Mouse (Mus musculus): ENCODE results near the gene Tex14.
A peak's percentile ranks its signal among the peaks of the same experiment; 100 is the strongest.

Gene Tex14

GRCm38 (mm10) chr11:87571361-87571950, 166.6 kb downstream of the Tex14 start:
- no peak for DNase-seq (ENCODE audit: low read depth, low spot score)

DNA sequence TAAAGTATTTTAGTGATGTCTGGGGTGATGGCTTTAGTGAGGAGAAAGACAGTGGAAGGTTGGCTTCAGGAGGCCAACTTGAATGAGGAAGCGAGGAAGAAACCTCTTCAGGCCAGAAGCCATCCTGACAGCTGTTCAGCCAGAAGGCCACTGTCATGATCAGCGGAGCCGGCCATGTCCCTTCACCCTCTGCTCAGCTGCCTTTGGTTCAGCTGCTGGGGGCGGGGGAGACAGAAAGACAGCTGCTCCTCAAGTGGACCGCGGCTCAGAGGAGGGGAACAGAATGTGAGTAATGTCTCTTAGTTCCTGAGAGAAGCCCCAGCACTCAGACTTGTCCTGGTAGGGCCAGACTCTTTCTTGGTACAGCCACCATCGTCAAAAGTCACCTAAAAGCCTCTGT, 168.9 kb downstream of the Tex14 start:
- DNase-seq (ENCODE audit: low read depth, low spot score), result no peak

- DNase-seq (ENCODE audit: low read depth, low spot score), result no peak
These were observed 169.8 kb downstream of the Tex14 start for GRCm38 (mm10) chr11:87574520-87575180.

DNA sequence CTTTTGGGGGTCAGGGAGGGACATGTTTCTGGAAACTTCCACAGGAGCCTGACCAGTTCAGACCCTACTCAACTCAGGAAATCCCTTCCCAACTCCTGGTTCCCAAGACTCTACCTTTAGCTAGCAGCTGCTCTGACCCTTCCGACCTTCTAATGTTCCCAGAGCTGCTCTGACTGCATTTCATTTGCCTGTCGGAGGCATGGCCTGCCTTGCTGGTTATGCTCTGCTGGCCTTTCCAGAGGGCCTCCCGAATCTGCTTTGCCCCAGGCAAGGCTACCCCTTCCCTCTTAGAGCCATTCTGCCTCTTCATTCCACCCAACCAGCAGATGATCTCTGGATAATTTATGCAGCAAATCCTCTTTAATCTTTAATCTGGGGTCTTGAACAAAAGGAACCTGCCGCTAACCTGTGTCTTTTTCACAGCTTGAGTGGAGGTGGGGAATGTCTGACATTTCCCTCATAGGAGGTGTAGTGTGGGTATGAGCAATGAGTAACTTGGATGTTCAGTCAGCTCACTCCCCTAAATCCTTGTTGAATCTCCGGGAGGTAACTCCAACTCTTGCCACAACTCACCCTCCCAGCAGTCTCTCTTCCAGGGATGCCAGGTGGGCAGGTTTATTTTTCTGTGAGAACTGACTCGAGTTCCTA, 172.9 kb downstream of the Tex14 start:
- DNase-seq (ENCODE audit: low read depth, low spot score), result no peak

- no peak for DNase-seq (ENCODE audit: low read depth, low spot score)
These were observed 173.5 kb downstream of the Tex14 start for GRCm38 (mm10) chr11:87578249-87578962.

- DNase-seq (ENCODE audit: low read depth, low spot score), result no peak
These were observed 174.2 kb downstream of the Tex14 start for GRCm38 (mm10) chr11:87578963-87579601.

DNA sequence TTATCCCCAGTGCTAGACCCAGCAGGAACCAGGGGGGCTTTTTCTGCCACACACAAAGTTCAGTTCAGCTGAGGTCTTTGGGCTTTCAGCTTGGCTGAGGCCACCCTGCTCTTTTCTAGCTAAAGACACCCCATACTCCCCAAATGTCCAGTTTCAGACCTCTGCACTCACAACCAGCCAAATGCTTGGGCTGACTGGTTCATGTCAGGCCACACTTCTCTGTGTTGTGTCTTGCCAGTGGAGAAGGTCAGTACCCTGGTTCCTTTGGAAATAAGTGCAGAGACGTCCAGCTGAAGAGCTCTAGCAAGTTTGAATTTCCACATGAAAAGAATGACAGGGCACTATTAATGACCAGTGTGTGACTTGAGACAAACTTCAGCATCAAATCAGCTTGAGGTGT, 174.8 kb downstream of the Tex14 start:
- DNase-seq (ENCODE audit: low read depth, low spot score), result no peak

DNA sequence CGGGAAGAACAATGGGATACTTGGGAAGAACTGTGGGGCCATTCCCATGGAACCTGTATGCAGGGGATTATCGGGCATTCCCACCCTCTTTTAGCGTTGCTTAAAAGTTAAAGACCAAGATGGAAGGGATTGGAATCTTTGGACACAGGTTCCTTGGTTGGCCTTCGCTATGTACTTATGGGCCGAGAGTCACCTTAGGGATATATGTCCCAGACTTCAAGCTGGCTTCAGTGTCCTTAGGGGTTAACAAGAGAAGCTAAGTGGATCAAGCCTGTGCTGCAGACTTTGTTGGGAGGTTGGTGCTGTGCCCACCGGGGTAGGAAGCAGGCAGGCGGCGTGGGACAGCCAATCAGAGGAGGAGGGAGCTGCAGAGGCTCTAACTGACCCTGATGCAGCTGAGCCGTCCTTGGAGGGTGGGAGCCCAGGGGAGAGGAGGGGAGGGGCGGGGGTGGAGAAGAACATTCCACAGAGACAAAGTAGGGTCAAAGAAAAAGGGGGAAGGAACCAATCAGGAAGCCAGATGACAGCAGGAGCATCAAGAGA, 175.7 kb downstream of the Tex14 start:
- DNase-seq (ENCODE audit: low read depth, low spot score), result no peak

GRCm38 (mm10) chr11:87581161-87581865, 176.4 kb downstream of the Tex14 start:
- no peak for DNase-seq (ENCODE audit: low read depth, low spot score)

DNA sequence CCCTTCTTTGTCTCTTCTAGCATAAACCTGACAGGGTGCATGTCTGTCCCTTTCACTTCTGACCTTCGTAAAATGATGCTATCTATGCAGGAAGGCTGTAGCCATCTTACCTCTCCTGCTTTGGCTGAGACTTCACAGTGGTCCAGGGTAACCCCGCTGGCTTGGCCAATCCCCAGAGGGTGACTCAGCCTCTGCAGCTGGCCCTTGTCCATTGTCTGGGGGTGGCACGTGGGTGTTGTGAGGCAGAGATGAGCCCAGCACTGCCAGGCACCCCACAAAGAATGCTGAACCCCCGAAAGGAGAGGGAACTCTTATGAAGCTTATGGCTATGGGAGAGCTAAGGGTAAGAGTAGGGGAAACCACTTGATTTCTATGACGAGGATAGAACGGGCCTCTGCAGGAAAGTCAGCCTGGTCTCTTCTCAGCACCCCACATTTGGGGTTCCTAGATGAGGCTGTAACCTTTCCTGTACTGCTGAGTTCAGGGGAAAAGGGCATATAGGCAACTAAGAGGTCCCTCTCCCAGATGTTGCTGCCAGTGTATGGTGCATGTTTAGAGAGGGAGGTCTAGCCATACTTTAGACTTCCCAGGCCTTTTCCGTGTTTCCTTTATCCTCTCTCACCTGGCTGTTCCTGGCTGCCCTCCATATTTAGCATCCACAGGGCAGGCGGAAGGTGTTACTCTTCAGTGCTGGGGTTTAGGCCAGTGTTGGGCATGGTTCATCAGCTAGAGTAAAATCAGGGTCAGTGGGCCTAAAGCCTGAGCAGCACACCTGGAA, 177.3 kb downstream of the Tex14 start:
- no peak for DNase-seq (ENCODE audit: low read depth, low spot score)

DNA sequence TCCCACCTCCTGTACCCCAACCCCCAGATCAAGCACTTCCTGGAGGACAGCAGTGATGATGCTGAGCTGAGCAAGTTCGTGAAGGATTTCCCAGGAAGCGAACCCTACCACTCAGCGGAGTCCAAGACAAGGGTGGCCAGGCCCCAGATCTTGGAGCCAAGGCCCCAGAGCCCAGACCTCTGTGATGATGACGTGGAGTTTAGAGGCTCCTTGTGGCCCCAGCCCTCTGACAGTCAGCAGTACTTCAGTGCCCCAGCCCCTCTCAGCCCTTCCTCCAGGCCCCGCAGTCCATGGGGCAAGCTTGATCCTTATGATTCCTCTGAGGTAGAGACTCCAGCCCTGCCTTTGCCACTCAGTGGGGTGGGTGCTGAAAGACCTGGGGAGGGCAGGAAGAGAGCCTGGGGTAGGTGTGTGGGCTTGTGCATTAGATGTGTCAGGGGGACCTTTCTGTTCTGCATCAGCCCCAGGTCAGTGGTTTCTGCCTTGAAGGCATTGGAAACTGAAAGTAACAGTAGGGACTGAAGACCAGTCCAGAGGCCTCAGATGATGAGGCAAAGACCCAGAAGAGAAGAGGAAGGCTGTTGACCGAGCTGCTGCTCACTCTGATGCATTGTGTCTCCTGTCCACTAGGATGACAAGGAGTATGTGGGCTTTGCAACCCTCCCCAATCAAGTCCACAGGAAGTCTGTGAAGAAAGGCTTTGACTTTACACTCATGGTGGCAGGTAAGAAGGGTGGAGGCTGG, 178.6 kb downstream of the Tex14 start:
- no peak for DNase-seq (ENCODE audit: low read depth, low spot score)

GRCm38 (mm10) chr11:87584711-87585505, 180.0 kb downstream of the Tex14 start:
- DNase-seq (ENCODE audit: low read depth, low spot score), result no peak

DNA sequence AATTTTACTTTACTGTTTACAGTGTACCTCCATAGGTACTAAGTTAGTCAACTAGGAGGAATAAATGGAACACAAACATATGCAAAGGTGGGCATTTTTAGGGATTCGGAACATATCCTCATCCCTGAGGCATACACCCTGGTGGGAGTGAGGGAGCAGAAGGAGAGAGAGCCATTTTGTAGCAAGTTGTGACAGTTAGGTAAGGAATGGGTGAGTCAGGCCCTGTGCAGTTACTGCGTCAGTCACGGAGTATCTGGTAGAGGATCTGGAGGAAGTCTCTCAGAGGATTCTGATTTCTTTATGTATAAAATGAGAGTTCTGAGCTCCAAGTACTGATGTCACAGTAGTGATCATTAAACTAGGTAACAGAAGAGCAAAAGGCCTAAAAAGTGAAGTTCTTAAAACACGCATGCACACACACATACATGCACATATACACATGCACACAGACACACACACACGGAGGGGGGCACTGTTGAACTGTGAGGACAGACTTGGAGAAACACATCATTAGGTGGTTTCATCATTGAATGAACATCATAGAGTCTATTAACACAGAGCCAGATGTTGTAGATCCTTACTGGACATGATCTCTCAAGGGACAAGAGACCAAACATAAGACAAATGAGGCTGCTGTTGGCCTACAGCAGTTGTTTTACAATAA, 182.5 kb downstream of the Tex14 start:
- DNase-seq (ENCODE audit: low read depth, low spot score), result no peak

GRCm38 (mm10) chr11:87589605-87590004, 184.7 kb downstream of the Tex14 start:
- DNase-seq (ENCODE audit: low read depth, low spot score), result no peak

DNA sequence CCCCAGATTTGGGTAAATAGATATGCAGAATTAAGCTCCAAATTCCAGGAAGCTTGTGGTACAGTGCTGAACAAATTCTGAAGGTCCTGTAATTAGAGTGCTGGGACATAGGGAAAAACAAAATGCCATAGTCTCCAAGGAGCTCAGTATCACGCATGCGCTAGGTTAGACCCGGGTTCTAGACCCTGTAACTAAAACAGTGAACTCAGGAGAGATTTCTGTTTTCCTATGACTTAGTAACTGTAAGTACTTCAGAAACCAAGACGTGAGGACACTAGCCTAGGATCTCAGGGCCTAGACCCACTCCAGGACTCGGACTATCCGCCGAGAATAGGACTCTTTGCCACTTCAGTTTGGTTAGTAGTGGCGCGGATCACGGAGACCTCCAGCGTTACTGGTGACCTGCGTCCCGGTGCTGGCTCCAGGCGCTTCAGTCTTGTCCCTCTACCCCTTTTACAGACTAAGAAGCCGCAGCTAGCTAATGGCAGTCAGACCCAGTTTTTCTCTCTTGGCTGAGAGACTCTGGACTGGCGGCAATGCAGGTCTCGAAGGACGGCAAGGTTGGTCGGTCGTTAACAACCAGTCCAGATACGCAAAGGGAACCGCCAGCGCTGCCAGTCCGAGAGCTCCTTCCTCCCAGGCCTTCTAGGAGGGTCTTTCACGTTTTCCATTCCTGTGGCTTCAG, 186.1 kb downstream of the Tex14 start:
- DNase-seq (ENCODE audit: low read depth, low spot score), result no peak

DNA sequence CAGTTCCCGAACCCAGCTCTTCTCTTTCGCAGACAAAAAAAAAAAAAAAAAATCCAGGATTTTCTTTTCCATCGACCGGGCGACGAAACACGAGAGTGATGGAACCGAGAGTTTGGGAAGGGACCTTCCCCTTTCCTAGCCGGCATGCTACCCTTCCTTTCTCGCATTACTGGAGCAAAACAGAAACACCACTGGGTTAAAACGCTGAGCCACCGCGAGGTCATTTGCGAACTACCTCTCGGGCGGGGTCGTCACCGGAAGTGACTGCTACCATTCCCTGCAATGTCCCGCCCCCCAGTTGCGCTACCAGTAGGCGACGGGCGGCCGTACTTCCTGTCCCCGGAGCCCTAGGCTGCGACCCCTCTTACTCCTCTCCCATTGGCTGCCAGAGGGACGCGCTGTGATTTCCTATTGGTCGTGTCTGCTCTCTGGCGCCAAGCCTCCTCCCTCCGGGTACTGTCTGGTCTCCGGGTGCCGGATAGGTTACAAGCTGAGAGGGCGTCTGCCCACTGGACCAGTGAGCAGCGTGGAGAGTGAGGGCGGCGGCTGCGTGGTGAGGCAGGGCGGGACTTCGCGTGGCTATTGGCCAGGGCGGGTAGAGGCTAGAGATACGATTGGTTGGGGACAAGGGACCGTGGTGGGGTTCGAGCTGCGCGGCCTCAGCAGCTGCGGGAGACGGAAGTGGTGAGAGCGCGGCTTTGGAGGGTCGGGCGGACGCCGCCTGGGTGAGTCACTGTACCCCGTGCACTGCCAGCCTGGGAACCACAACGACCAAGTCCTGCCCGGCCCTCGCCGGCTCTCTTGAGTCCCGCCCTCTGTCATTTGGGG, 186.9 kb downstream of the Tex14 start, which contains the start of gene Mtmr4:
TSS of gene Mtmr4 (plus strand) at position 637 of the 828 bp plus-strand sequence.
- peak; percentile 100 for DNase-seq (ENCODE audit: low read depth, low spot score)

DNA sequence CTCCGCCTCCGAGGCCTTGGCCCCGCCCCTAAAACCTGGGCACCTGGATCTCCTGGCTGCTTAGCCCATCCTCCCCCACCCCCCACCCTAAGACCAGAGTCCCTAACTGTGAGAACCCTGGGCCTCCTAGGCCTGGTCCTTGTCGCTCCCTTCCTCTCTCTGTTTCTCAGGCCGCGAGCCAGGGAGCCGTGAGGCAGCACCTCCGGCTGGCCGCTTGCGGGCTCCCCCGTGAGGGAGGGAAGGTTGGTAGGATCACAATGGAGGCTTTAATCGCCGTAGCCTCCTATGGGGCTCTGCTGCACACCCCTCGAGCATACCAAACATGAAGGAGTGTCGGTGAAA, 187.5 kb downstream of the Tex14 start:
- DNase-seq (ENCODE audit: low read depth, low spot score), result no peak
